Mouse (Mus musculus): ENCODE results near the gene Opa3.

Opa3 gene

GRCm38 (mm10) chr7:19227883-19228792 is at the start of gene Opa3:
Gene Opa3 (plus strand): TSS chr7:19228334.
- peak; percentile 95 to 99 for DNase-seq (ENCODE audit: low spot score in 2 of 2)

- DNase-seq (ENCODE audit: low spot score in 2 of 2), result peak; percentile 59 to 75
Measured at GRCm38 (mm10) chr7:19178443-19179092, 49.6 kb upstream of the Opa3 start.

GRCm38 (mm10) chr7:19179173-19179572 is 49.0 kb upstream of the Opa3 start:
- DNase-seq (ENCODE audit: low spot score in 2 of 2), result peak in 1 of 2 experiments; percentile 52

GRCm38 (mm10) chr7:19179936-19180335 is 48.2 kb upstream of the Opa3 start:
- no peak for DNase-seq (ENCODE audit: low spot score in 2 of 2)

GRCm38 (mm10) chr7:19180862-19181429 is 47.2 kb upstream of the Opa3 start:
- DNase-seq (ENCODE audit: low spot score in 2 of 2), result no peak

- DNase-seq (ENCODE audit: low spot score in 2 of 2), result no peak
Measured at GRCm38 (mm10) chr7:19184250-19184649, 43.9 kb upstream of the Opa3 start.

GRCm38 (mm10) chr7:19184758-19185157 is 43.4 kb upstream of the Opa3 start:
- DNase-seq (ENCODE audit: low spot score in 2 of 2), result no peak

GRCm38 (mm10) chr7:19194676-19195075 is 33.5 kb upstream of the Opa3 start:
- DNase-seq (ENCODE audit: low spot score in 2 of 2), result no peak

- peak in 1 of 2 experiments; percentile 31 for DNase-seq (ENCODE audit: low spot score in 2 of 2)
Measured at GRCm38 (mm10) chr7:19196676-19197075, 31.5 kb upstream of the Opa3 start.

GRCm38 (mm10) chr7:19197985-19198384 is 30.1 kb upstream of the Opa3 start:
- DNase-seq (ENCODE audit: low spot score in 2 of 2), result peak in 1 of 2 experiments; percentile 44

- no peak for DNase-seq (ENCODE audit: low spot score in 2 of 2)
Measured at GRCm38 (mm10) chr7:19201660-19202059, 26.5 kb upstream of the Opa3 start.

GRCm38 (mm10) chr7:19202065-19202850 is 25.9 kb upstream of the Opa3 start:
- no peak for DNase-seq (ENCODE audit: low spot score in 2 of 2)

GRCm38 (mm10) chr7:19208201-19208910 is 19.8 kb upstream of the Opa3 start:
- DNase-seq (ENCODE audit: low spot score in 2 of 2), result no peak

GRCm38 (mm10) chr7:19208944-19209472 is 19.1 kb upstream of the Opa3 start:
- no peak for DNase-seq (ENCODE audit: low spot score in 2 of 2)

- DNase-seq (ENCODE audit: low spot score in 2 of 2), result no peak
Measured at GRCm38 (mm10) chr7:19209494-19209893, 18.6 kb upstream of the Opa3 start.

GRCm38 (mm10) chr7:19210010-19210409 is 18.1 kb upstream of the Opa3 start:
- no peak for DNase-seq (ENCODE audit: low spot score in 2 of 2)

- DNase-seq (ENCODE audit: low spot score in 2 of 2), result no peak
Measured at GRCm38 (mm10) chr7:19211041-19211675, 17.0 kb upstream of the Opa3 start.

GRCm38 (mm10) chr7:19211996-19212755 is 16.0 kb upstream of the Opa3 start, which contains the start of gene Gpr4:
Gene Gpr4 (plus strand): TSS chr7:19212538.
- DNase-seq (ENCODE audit: low spot score in 2 of 2), result no peak

GRCm38 (mm10) chr7:19213385-19213784 is 14.7 kb upstream of the Opa3 start:
- no peak for DNase-seq (ENCODE audit: low spot score in 2 of 2)

Data from spleen, postnatal 14 days (tissue).